Mouse (Mus musculus) lung, postnatal 0 days (tissue): ENCODE data around the gene Cngb1. TPM values are rescaled to one million over a fixed set of nuclear protein-coding genes. Genes with fewer than 3 reads are reported as not detected.
A peak's percentile ranks its signal among the peaks of the same experiment; 100 is the strongest.

Experiments
- ATAC-seq: fragments of 200-750 bp; cut with Nextera tagmentation; 2 replicates; pipeline ENCODE4 v1.8.0; 2017; ENCODE audit warnings: moderate library complexity
- DNase-seq: peaks from one replicate; pipeline ENCODE4 v3.0.0-alpha.2; 2016; ENCODE audit warnings: low spot score
- H3K27ac ChIP-seq: fragments of 300-500 bp; sonication (generic); 2 replicates; pipeline ENCODE4 v1.5.1; 2014; ENCODE audit warnings: antibody characterized with exemption, mild to moderate bottlenecking, low read length, mixed read lengths
- H3K27me3 ChIP-seq: fragments of 300-500 bp; sonication (generic); replicated peaks from 2 replicates; pipeline ENCODE4 v1.6.1; 2014; ENCODE audit warnings: low read length, mixed read lengths; ENCODE audit not compliant: insufficient read depth
- H3K36me3 ChIP-seq: fragments of 300-500 bp; sonication (generic); 2 replicates; pipeline ENCODE4 v1.6.1; 2014; ENCODE audit warnings: low read length, mixed read lengths; ENCODE audit not compliant: insufficient read depth
- H3K4me1 ChIP-seq: fragments of 300-500 bp; sonication (generic); 2 replicates; pipeline ENCODE4 v1.6.1; 2014; ENCODE audit warnings: antibody characterized with exemption, low read depth, low read length, mixed read lengths; ENCODE audit not compliant: insufficient read depth
- H3K4me2 ChIP-seq: fragments of 300-500 bp; sonication (generic); replicated peaks from 2 replicates; pipeline ENCODE4 v1.6.1; 2014; ENCODE audit warnings: low read depth, mild to moderate bottlenecking, low read length, moderate library complexity, mixed read lengths
- H3K4me3 ChIP-seq: fragments of 300-500 bp; sonication (generic); 2 replicates; pipeline ENCODE4 v1.5.1; 2014; ENCODE audit warnings: low read depth, low read length
- H3K9ac ChIP-seq: fragments of 300-500 bp; sonication (generic); replicated peaks from 2 replicates; pipeline ENCODE4 v1.6.1; 2014; ENCODE audit warnings: low read depth, mild to moderate bottlenecking
- H3K9me3 ChIP-seq: fragments of 300-500 bp; sonication (generic); 2 replicates; pipeline ENCODE4 v1.6.1; 2016; ENCODE audit warnings: low read length, mixed read lengths
- CTCF ChIP-seq: IDR thresholded peaks from 2 replicates; pipeline ENCODE4 v1.5.1; 2016; ENCODE audit warnings: antibody characterized with exemption, mild to moderate bottlenecking
- EP300 ChIP-seq: IDR thresholded peaks from 2 replicates; pipeline ENCODE4 v1.6.1; 2016; ENCODE audit warnings: antibody characterized with exemption, mild to moderate bottlenecking, control low read depth
- WGBS: fragments of 180-500 bp; shearing (Covaris S2); extraction: QIAGEN DNeasy Blood & Tissue Kit; methylation state at CpG from one replicate; pipeline ENCODE4 v1.1.7; 2014; 5-methylcytosine and 5-hydroxymethylcytosine counted together
- polyA plus RNA-seq: library from polyadenylated mRNA; unstranded; fragments of >200 nt; fragmentation: Nextera tagmentation; extraction: Ambion mirVana; gene quantifications from 2 replicates; pipeline ENCODE4 v1.2.1, GENCODE M21; 2015

Cngb1 gene
- polyA plus RNA-seq, 1 experiment from 2014 or later: 4.0 TPM

DNA sequence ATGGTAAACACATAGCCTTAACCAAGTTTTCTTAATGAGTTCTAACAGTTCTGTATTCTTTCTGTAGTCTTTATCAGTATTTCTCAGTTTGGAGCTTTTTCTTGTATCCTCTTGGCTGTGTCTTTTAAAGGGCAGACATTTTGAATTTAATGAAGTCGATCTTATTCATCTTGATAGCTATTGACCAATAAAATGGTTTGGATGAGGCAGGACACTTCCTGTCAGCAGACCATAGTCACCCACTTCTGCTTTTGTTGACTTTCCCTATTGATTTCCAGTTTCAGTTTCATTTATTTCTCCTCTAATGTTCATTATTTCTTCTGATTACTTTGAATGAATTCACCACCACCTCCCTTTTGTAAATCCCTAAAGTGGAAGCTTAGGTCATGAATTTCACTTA is 29.3 kb upstream of the Cngb1 start:
- Histone ChIP-seq H3K9ac (no peak overlapping the region), H3K27ac (no peak overlapping the region), H3K9me3 (no peaks in the 10 kb centered on the region), H3K4me1 (peaks cover 8% of the 10 kb centered on the region; the same call in 1 of the 2 replicates), H3K27me3 (no peaks in the 10 kb centered on the region), H3K4me3 (no peak overlapping the region), H3K36me3 (peaks cover 24% of the 10 kb centered on the region), H3K4me2 (no peak overlapping the region)
- no peak for TF ChIP-seq EP300
- TF ChIP-seq CTCF: no peak
- no peak for DNase-seq
- ATAC-seq: no peak
- 89% methylated on average over 1 of the region's 1 CpGs for WGBS

DNA sequence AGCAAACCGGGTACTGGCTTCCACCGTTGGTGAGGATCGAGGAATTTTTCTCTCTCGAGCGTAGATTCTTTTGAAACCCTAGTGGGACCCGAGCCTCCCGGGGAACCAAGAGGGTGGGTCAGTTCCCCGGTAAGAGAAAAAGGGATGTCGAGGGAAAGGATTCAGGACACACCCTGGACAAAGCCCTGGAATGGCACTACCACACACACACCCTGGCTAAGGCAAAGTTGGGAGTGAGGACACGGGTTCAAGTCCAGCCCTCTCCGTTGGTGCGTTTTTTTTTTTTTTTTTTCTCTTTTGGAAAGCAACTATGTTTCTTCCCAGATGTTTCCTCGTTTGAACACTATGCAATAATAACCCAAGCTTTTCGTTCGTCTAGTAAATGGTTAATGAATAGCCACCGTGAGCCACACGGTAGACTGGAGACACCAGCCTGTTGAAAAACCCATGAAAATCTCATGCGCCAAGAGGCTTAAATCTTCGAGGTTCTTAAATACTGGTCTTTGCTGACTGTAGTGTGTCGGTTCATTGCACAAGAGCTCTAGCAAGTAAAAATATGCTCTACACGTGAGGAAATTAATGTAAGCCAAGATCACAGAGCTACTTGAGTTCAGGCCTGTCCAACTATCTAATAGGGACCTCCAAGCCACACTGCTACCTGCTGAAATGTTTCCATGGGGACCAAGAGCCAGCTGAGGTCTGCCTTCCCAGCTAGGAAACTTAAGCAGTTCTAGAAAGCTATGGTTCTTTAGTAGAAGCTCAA is 26.2 kb upstream of the Cngb1 start:
- H3K9me3 ChIP-seq: no peaks in the 10 kb centered on the region
- peak overlapping the region; percentile 85 for H3K4me2 ChIP-seq
- 13% methylated on average over 21 of the region's 21 CpGs for WGBS
- H3K27me3 ChIP-seq: no peaks in the 10 kb centered on the region
- H3K4me1 ChIP-seq: peaks cover 15% of the 10 kb centered on the region; the same call in 1 of the 2 replicates
- H3K36me3 ChIP-seq: peaks cover 15% of the 10 kb centered on the region
- DNase-seq: peak; percentile 66
- ATAC-seq: no peak
- peak overlapping the region; percentile 84 for H3K4me3 ChIP-seq
- peak overlapping the region; percentile 96 for H3K27ac ChIP-seq
- TF ChIP-seq EP300 (no peak), CTCF (no peak)
- peak overlapping the region; percentile 86 for H3K9ac ChIP-seq

DNA sequence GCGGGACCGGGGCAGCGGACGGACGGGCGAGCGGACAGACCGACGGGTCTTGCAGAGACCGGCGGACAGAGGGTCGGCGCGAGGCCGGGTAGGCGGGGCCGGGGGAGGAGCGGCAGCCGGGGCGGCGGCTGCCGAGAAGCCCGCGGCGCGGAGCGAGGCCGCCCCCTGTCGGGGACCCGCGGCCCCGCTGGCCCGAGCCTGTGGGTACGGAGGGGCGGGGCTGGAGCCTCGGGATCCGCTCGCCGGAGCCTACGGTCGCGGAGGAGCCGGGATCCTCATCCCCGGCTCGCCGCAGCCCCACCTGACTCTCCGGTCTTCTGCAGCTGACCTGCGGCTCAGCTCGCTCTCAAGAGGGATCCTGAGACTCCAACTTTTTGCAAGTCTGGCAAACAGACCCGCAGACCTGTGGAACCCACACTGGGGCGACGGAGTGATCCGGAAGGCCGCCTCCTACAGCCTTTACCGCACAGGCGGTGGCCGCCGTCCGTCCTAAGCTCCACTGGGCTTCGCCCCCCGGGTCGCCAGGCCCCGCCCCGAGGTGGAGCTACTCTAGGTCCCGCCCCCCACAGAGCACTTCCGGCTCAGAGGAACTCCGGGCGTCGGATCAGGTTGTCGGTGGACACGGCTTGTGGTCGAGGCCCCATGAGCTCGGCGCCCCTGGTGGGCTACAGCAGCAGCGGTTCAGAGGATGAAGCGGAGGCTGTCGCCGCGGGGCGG is 25.5 kb upstream of the Cngb1 start, which contains the start of the genes Zfp319 and Usb1:
Gene Zfp319, minus strand, starts transcription at position 231 of the 717 bp plus-strand sequence.
Gene Usb1, plus strand, starts transcription at position 565 of the 717 bp plus-strand sequence.
- Histone ChIP-seq H3K36me3 (peaks cover 16% of the 10 kb centered on the region), H3K4me2 (peak within 1 kb of the TSS; percentile 85), H3K4me3 (peak within 1 kb of the TSS; percentile 84), H3K9ac (peak within 1 kb of the TSS; percentile 86), H3K27me3 (no peaks in the 10 kb centered on the region), H3K27ac (peak within 1 kb of the TSS; percentile 96), H3K9me3 (no peaks in the 10 kb centered on the region), H3K4me1 (peaks cover 15% of the 10 kb centered on the region; the same call in 1 of the 2 replicates)
- under 1% methylated on average over 66 of the region's 80 CpGs for WGBS
- DNase-seq (peak; percentile 96), ATAC-seq (peak; percentile 95)
- TF ChIP-seq EP300 (no peak), CTCF (peak; percentile 73)

DNA sequence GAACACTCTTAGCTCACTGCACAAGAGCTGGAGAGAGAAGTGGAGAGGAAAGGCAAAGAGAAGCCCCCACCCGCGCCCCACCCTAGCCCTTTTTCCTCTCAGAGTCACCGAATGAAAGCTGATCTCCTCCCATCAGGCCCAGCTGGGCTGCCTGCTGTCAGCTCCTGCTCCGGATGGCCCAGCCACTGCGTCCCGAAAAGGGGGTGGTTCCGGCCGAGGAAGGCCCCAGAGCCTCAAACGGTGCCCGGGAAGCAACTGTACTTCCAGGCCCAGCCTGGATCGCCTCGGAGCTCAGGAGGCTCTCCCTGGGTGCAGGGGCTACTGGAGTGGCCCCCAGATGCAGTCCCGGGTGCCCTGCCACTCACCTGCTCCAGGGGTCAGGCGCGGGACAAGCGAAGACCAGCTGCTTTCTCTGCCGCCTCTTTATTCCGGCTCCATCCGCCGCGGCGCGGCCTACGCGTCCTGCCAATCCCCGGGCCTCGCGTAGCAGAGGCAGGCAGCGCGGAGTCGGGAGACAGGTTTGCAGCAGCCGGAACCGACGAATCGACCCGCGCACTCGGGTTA is 24.9 kb upstream of the Cngb1 start:
- Histone ChIP-seq H3K4me1 (peaks cover 15% of the 10 kb centered on the region; the same call in 1 of the 2 replicates), H3K4me2 (peak overlapping the region; percentile 85), H3K4me3 (peak overlapping the region; percentile 84), H3K9me3 (no peaks in the 10 kb centered on the region), H3K27me3 (no peaks in the 10 kb centered on the region), H3K27ac (peak overlapping the region; percentile 96), H3K36me3 (peaks cover 16% of the 10 kb centered on the region), H3K9ac (peak overlapping the region; percentile 86)
- peak; percentile 39 for ATAC-seq
- TF ChIP-seq CTCF (peak; percentile 35), EP300 (no peak)
- DNase-seq: peak; percentile 81
- under 1% methylated on average over 36 of the region's 38 CpGs for WGBS

DNA sequence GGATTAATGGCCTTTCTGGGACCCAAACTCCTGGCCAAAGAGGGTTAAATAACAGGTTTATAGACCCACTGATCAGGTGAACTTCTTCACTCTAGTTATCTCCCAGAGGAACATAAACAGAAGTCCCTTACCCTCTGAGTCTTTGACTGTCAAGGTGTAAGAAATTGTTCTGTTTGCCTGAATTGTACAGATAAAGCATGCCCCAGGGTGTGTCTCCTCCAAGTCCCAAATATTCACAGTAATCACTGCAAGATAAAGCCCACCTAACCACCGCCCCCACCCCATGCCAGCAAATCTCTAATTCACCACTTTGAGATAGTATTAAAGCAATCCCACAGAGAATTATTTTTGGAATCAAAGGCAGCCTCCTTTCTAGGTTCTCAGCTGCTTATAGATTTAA is 24.0 kb upstream of the Cngb1 start:
- no peak for DNase-seq
- Histone ChIP-seq H3K27ac (peak overlapping the region; percentile 96), H3K9me3 (no peaks in the 10 kb centered on the region), H3K4me1 (peaks cover 15% of the 10 kb centered on the region; the same call in 1 of the 2 replicates), H3K36me3 (peaks cover 16% of the 10 kb centered on the region), H3K4me2 (peak overlapping the region; percentile 85), H3K4me3 (peak overlapping the region; percentile 84), H3K9ac (peak overlapping the region; percentile 86), H3K27me3 (no peaks in the 10 kb centered on the region)
- no peak for ATAC-seq
- no peak for TF ChIP-seq CTCF
- no peak for TF ChIP-seq EP300
- WGBS: 71% methylated on average over 1 of the region's 1 CpGs
